In genomic region chr1:85852996-85853689, GRCm38 (mm10) we compare ENCODE assay signal across 8 mouse cellular contexts. TPM values are rescaled to one million over a fixed set of nuclear protein-coding genes. Genes with fewer than 3 reads are reported as not detected.
A peak's percentile ranks its signal among the peaks of the same experiment; 100 is the strongest.
DNase-seq lines count a peak whose midpoint lies in the region; ATAC-seq lines count a peak whose summit lies in the region.

No protein-coding gene starts in this region.

- ATAC-seq in hindbrain, embryonic 14.5 days (ENCODE audit: low FRiP score): peak; percentile 73; the same call in 1 of the 2 replicates

- H3K27me3 ChIP-seq in hindbrain, embryonic 14.5 days (ENCODE audit: control insufficient read depth, insufficient read depth, low read length): no peaks in the 10 kb centered on the region

- H3K4me1 ChIP-seq in hindbrain, embryonic 14.5 days (replicated peaks; ENCODE audit: control insufficient read depth, insufficient read depth, low read length): no peaks in the 10 kb centered on the region

- no peak overlapping the region for H3K27ac ChIP-seq in hindbrain, embryonic 14.5 days

- peaks cover 37% of the 10 kb centered on the region for H3K36me3 ChIP-seq in hindbrain, embryonic 14.5 days (replicated peaks; ENCODE audit: control insufficient read depth, insufficient read depth)

- 87% methylated on average over 2 of the region's 2 CpGs for WGBS in hindbrain, embryonic 14.5 days

- peak; percentile 79 for DNase-seq in R1 (ENCODE audit: low read depth, low spot score)
- DNase-seq in cerebellum, adult 9-11 months: peak; percentile 75
- peak; percentile 49 to 70 for DNase-seq in frontal cortex, postnatal 10 days (ENCODE audit: low spot score in 2 of 2)
- DNase-seq in hindbrain, embryonic 14.5 days (ENCODE audit: low spot score): peak; percentile 85
- peak; percentile 70 to 85 for DNase-seq in layer of hippocampus, postnatal 14 days (ENCODE audit: low spot score in 2 of 2)
- peak; percentile 75 for DNase-seq in lung, postnatal 14 days
- DNase-seq in retina, adult 2 months (ENCODE audit: low read depth, low spot score): peak; percentile 30
- DNase-seq in urinary bladder, postnatal 25 days (ENCODE audit: low spot score): peak; percentile 49

- no peak overlapping the region for H3K4me2 ChIP-seq in hindbrain, embryonic 14.5 days (replicated peaks)

- no peak overlapping the region for H3K4me3 ChIP-seq in hindbrain, embryonic 14.5 days (replicated peaks; ENCODE audit: low read length)

- no peaks in the 10 kb centered on the region for H3K9me3 ChIP-seq in hindbrain, embryonic 14.5 days (ENCODE audit: control insufficient read depth, low read length)

- H3K9ac ChIP-seq in hindbrain, embryonic 14.5 days: no peak overlapping the region

RNA-seq across cellular contexts. Expression of gene Itm2c, which starts 40.9 kb away (rescaled TPM):
- polyA plus RNA-seq in hindbrain, embryonic 14.5 days (2014; fragmentation: Nextera tagmentation; extraction: Ambion mirVana): 124 and 127 TPM in 2 replicates
- 100 to 1,000 TPM; 505 to 525 TPM for total RNA-seq in layer of hippocampus, postnatal 14 days (2021)

RNA-seq across cellular contexts. Expression of gene Cab39, which starts 59.9 kb away (rescaled TPM):
- 77.8 and 91.9 TPM in 2 replicates for polyA plus RNA-seq in hindbrain, embryonic 14.5 days (2014; fragmentation: Nextera tagmentation; extraction: Ambion mirVana)
- total RNA-seq in layer of hippocampus, postnatal 14 days (2021): 100 to 1,000 TPM; 126 to 129 TPM

Comparison
In these comparisons a context has a peak if more than half of its experiments do, and no peak if none do; other contexts are left out.
1. DNase-seq: peak in every context shown above with its lines; median percentile 85 in hindbrain, embryonic 14.5 days; 79 in R1; 78 in layer of hippocampus, postnatal 14 days; 75 in cerebellum, adult 9-11 months; 75 in lung, postnatal 14 days; 60 in frontal cortex, postnatal 10 days; 49 in urinary bladder, postnatal 25 days; 30 in retina, adult 2 months.